Mouse (Mus musculus) heart, embryonic 14.5 days (tissue): Measurements from ENCODE around the gene 2610021A01Rik. TPM values are rescaled to one million over a fixed set of nuclear protein-coding genes. Genes with fewer than 3 reads are reported as not detected.
"Not testable (repeated sequence)": the region's sequence is repeated elsewhere in the genome, so short reads cannot be mapped to it uniquely, and the experiment has no call there.

Source experiments
- ATAC-seq: fragments of 200-750 bp; cut with Nextera tagmentation; 2 replicates; pipeline ENCODE4 v1.8.0; 2017; ENCODE audit warnings: low read depth, moderate TSS enrichment; ENCODE audit not compliant: insufficient number of reproducible peaks, insufficient read depth, low FRiP score
- H3K27ac ChIP-seq, 2 experiments: fragments of 200-500 bp in 1 of 2; fragments of 300-500 bp in 1 of 2; sonication (generic) in 1 of 2; replicated peaks in 1 of 2; 2 replicates each; pipeline ENCODE4 v1.5.1; 2012 to 2014; ENCODE audit warnings: low read depth in 2 of 2, low read length in 2 of 2, control low read depth in 1 of 2, mild to moderate bottlenecking in 1 of 2, mixed read lengths in 1 of 2; ENCODE audit not compliant: control insufficient read depth in 1 of 2, insufficient read depth in 1 of 2
- H3K27me3 ChIP-seq: fragments of 300-500 bp; sonication (generic); 2 replicates; pipeline ENCODE4 v1.6.1; 2014; ENCODE audit warnings: mild to moderate bottlenecking, low read length, control low read depth; ENCODE audit not compliant: control insufficient read depth, insufficient read depth
- H3K36me3 ChIP-seq: fragments of 300-500 bp; sonication (generic); 2 replicates; pipeline ENCODE4 v1.6.1; 2014; ENCODE audit warnings: mild to moderate bottlenecking, control low read depth, low read length, mixed read lengths; ENCODE audit not compliant: control insufficient read depth, insufficient read depth
- H3K4me1 ChIP-seq, 2 experiments: fragments of 200-500 bp in 1 of 2; fragments of 300-500 bp in 1 of 2; sonication (generic) in 1 of 2; 2 replicates each; pipeline ENCODE4 v1.6.1; 2012 to 2014; ENCODE audit warnings: low read length in 2 of 2, control low read depth in 1 of 2, mixed read lengths in 1 of 2; ENCODE audit not compliant: control insufficient read depth in 2 of 2, insufficient read depth in 2 of 2
- H3K4me2 ChIP-seq: fragments of 300-500 bp; sonication (generic); 2 replicates; pipeline ENCODE4 v1.6.1; 2014; ENCODE audit warnings: mild to moderate bottlenecking, low read length
- H3K4me3 ChIP-seq, 2 experiments: fragments of 200-500 bp in 1 of 2; fragments of 300-500 bp in 1 of 2; sonication (generic) in 1 of 2; 2 replicates each; pipeline ENCODE4 v1.5.1; 2012 to 2014; ENCODE audit warnings: low read length in 2 of 2, mild to moderate bottlenecking in 2 of 2, control low read depth in 1 of 2, low read depth in 1 of 2, moderate library complexity in 1 of 2; ENCODE audit not compliant: control insufficient read depth in 1 of 2, insufficient read depth in 1 of 2
- H3K9ac ChIP-seq: fragments of 300-500 bp; sonication (generic); 2 replicates; pipeline ENCODE4 v1.6.1; 2014; ENCODE audit warnings: mild to moderate bottlenecking, low read length
- H3K9me3 ChIP-seq: fragments of 300-500 bp; sonication (generic); 2 replicates; pipeline ENCODE4 v1.6.1; 2016; ENCODE audit warnings: low read length, control low read depth; ENCODE audit not compliant: control insufficient read depth
- WGBS: fragments of 180-500 bp; shearing (Covaris S2); extraction: QIAGEN DNeasy Blood & Tissue Kit; methylation state at CpG from one replicate; pipeline ENCODE4 v1.1.7; 2014; 5-methylcytosine and 5-hydroxymethylcytosine counted together
- polyA plus RNA-seq: library from polyadenylated mRNA; unstranded; fragments of >200 nt; fragmentation: Nextera tagmentation; extraction: Ambion mirVana; gene quantifications from 2 replicates; pipeline ENCODE4 v1.2.1, GENCODE M21; 2014

2610021A01Rik gene
- polyA plus RNA-seq, result 6.4 and 7.6 TPM in 2 replicates

DNA sequence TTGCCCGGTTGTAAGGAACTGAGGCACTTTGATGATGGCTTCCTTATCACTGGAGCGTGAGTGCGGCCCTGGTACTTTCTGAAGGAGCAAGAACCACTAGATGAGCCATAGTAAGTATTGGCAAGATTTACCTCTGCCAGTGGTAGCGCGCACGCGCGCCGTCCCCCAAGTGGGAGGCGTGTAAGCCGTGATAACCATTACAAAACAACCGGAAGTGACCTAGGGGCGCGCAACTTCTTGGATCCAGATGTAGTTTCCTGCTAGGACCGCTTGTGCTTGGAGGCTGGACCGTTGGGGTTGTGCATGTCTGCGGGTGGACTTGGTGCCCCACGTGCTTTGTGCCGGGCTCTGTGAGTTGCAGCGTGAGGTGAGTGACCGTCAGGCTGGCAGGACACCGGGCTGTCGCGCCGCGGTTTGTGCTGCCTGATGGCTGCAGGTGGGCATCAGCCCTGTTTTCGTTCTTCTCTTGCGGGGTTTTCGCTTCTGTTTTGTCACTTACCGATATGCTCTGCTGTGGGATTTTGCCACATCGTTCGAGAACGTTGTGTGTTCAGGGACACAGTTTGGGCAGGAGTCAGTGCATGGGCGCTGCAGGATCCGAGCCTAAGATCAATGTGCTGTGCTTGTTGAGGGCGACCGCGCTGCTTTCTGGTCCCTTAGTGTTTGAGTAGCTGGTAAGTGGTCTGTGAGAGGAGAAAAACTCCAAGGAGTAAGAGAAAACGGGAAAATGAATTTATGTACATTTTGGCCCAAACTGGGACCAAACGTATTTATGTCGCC lies at the start of gene 2610021A01Rik:
TSS of gene 2610021A01Rik (plus strand) at position 197 of the 780 bp plus-strand sequence.
- H3K36me3 ChIP-seq, result no peaks in the 10 kb centered on the region
- H3K27me3 ChIP-seq, result no peaks in the 10 kb centered on the region
- peak within 1 kb of the TSS; percentile 65 to 71 for H3K27ac ChIP-seq
- no peaks in the 10 kb centered on the region for H3K9me3 ChIP-seq
- H3K4me1 ChIP-seq, result peaks cover 0 to 3% of the 10 kb centered on the region in 2 experiments; a peak in 2 of 4 replicates
- peak within 1 kb of the TSS; percentile 81 for H3K9ac ChIP-seq
- peak within 1 kb of the TSS; percentile 82 for H3K4me2 ChIP-seq
- under 1% methylated on average over 41 of the region's 41 CpGs for WGBS
- peak; percentile 92 for ATAC-seq
- peak within 1 kb of the TSS; percentile 65 to 92 for H3K4me3 ChIP-seq

DNA sequence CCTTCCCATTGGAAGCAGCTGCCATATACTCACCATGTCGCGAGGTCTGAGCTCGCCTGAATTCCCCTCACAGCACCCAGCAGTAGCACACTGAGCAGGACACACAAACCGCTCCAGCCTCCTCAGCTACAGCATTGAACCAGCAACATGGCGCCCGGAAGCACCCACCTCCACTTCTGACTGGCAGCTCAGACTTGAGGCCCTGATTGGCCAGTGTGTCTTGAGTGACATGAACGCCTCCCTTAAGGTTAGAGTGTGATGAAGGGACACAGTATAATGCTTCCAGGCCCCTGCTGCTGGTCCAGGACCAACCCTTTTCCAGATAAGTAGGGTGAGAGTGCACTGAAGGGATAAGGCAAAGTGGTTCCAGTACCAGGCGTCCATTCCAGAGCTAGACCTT lies 38.3 kb upstream of the 2610021A01Rik start:
- Histone ChIP-seq H3K36me3 (no peaks in the 10 kb centered on the region), H3K9me3 (peaks cover 17% of the 10 kb centered on the region), H3K9ac (no peak overlapping the region), H3K4me2 (no peak overlapping the region), H3K4me3 (no peak overlapping the region), H3K27me3 (no peaks in the 10 kb centered on the region), H3K27ac (no peak overlapping the region), H3K4me1 (no peaks in the 10 kb centered on the region)
- WGBS, result 60% methylated on average over 8 of the region's 8 CpGs
- no peak for ATAC-seq

DNA sequence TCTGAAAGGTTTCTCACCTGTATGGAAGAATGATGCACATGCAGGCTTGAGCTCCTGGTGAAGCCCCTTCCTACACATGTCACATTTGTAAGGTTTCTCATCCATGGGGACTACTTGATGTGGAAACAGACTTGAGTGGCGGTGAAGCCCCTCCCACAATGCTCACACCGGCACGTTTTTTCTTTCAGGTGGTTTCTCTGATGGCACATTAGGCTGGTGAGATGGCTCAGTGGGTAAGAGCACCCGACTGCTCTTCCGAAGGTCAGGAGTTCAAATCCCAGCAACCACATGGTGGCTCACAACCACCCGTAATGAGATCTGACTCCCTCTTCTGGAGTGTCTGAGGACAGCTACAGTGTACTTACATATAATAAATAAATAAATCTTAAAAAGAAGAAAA lies 25.5 kb upstream of the 2610021A01Rik start, which contains the start of gene Gm6871:
TSS of gene Gm6871 (minus strand) at position 101 of the 400 bp plus-strand sequence.
- not testable (repeated sequence) for H3K4me3 ChIP-seq, H3K27me3 ChIP-seq, H3K9ac ChIP-seq, H3K36me3 ChIP-seq, ATAC-seq, H3K9me3 ChIP-seq, H3K27ac ChIP-seq, H3K4me1 ChIP-seq, H3K4me2 ChIP-seq
- 76% methylated on average over 6 of the region's 6 CpGs for WGBS

DNA sequence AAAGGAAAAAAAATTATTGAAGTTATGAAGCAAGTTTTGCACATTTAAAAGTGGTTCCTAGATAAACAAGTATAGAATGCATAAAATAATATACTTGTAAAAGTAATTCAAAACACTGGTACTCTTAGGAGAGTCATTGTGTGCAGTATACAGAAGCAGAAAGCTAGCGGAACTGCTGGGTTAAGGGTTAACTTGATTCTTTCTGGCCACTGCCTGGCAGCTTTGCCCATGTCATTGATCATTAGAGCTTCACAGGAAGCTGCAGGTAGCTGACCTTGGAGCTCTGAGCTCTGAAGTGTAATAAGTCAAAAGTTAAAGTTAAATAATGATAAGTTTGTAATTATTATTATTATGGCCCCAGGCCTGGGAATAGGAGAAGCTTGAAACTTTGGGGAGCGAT lies 21.1 kb upstream of the 2610021A01Rik start:
- Histone ChIP-seq H3K27ac (no peak overlapping the region), H3K36me3 (no peaks in the 10 kb centered on the region), H3K4me3 (no peak overlapping the region), H3K4me1 (no peaks in the 10 kb centered on the region), H3K9ac (no peak overlapping the region), H3K4me2 (no peak overlapping the region), H3K9me3 (0 out of 2 replicates have a peak, but pooled peaks cover 2% of the 10 kb centered on the region), H3K27me3 (no peaks in the 10 kb centered on the region)
- WGBS, result 73% methylated on average over 2 of the region's 2 CpGs
- ATAC-seq, result no peak

DNA sequence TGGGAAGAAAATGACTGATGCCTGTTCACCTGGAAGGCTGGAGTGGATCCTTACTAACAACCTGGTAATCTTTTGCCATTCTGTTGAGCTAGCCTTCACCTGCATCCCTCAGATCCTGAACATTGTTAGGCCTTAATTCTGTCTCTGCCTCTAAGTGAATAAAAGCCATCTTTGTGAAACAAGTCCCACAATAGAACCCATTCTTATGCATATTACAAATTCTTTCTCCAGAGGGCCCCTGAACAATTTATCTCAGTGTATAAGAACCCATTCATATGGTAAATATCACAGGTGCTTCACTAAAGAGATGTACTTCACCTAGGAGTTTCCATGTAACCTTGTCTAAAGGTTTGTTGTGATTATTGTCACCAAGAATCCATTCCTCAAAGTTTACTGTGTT lies 17.0 kb upstream of the 2610021A01Rik start:
- ATAC-seq, result no peak
- H3K4me2 ChIP-seq, result no peak overlapping the region

DNA sequence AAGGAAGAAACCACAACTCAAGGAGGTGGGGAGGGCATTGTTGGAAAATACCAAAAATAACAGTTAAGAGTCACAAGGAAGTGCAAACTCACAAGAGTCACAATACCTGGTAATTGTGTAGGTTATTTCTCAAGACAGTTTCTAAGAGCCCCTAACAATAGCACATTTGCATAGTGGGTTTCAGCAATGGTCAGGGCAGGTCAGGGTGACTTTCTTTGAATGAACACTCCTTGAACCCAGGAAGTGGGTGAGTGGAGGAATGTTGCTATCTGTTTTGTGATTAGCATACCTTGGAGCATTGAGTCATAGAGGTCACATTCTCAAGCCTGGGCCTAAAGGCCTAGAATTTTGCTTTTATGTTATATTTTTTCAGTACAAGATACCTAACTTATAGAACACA lies 11.2 kb upstream of the 2610021A01Rik start:
- not testable (repeated sequence) for H3K27ac ChIP-seq

More for the DNA sequence above, 17.0 kb upstream of the 2610021A01Rik start:
- H3K9me3 ChIP-seq, result no peaks in the 10 kb centered on the region
- H3K27ac ChIP-seq, result no peak overlapping the region
- H3K4me1 ChIP-seq, result no peaks in the 10 kb centered on the region
- H3K4me3 ChIP-seq, result no peak overlapping the region
- no peak overlapping the region for H3K9ac ChIP-seq
- H3K36me3 ChIP-seq, result no peaks in the 10 kb centered on the region
- H3K27me3 ChIP-seq, result no peaks in the 10 kb centered on the region

DNA sequence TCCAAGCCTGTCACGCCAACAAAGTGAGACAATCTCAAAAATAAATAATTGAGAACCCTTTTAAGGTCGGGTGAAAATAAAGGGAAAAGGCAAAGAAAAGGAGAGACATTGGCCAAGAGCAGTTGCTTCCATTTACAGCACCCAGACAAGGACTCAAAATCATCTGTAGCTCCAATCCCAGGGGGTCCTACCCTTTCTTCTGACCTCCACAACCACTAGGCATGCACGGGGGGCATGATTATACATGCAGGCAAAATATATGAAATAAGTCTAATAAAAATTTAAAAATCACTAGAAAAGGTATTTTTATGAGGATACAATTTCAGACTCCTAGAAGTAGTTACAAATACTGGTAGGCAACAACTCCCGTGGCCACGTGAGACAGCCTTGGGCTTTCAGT lies 415 bp upstream of the 2610021A01Rik start:
- H3K4me3 ChIP-seq, result peak overlapping the region; percentile 65 to 92
- peak overlapping the region in 1 of 2 experiments; percentile 60; a peak in 2 of 4 replicates for H3K27ac ChIP-seq
- 43% methylated on average over 5 of the region's 5 CpGs for WGBS
- no peaks in the 10 kb centered on the region for H3K36me3 ChIP-seq
- no peaks in the 10 kb centered on the region for H3K27me3 ChIP-seq
- peaks cover 0 to 3% of the 10 kb centered on the region in 2 experiments; a peak in 2 of 4 replicates for H3K4me1 ChIP-seq
- H3K9ac ChIP-seq, result peak overlapping the region; percentile 81
- H3K4me2 ChIP-seq, result peak overlapping the region; percentile 82
- H3K9me3 ChIP-seq, result no peaks in the 10 kb centered on the region
- no peak for ATAC-seq

More for the DNA sequence above, 11.2 kb upstream of the 2610021A01Rik start:
- H3K4me3 ChIP-seq, H3K4me2 ChIP-seq, H3K4me1 ChIP-seq, ATAC-seq, H3K9me3 ChIP-seq, H3K27me3 ChIP-seq, H3K36me3 ChIP-seq, H3K9ac ChIP-seq: not testable (repeated sequence)
